Mouse (Mus musculus): Measurements from ENCODE around the gene Gm10945. TPM values are rescaled to one million over a fixed set of nuclear protein-coding genes. Genes with fewer than 3 reads are reported as not detected.
A peak's percentile ranks its signal among the peaks of the same experiment; 100 is the strongest.

Gm10945 gene
- not detected in 2 replicates for polyA plus RNA-seq (2012; rRNA removed)

DNA sequence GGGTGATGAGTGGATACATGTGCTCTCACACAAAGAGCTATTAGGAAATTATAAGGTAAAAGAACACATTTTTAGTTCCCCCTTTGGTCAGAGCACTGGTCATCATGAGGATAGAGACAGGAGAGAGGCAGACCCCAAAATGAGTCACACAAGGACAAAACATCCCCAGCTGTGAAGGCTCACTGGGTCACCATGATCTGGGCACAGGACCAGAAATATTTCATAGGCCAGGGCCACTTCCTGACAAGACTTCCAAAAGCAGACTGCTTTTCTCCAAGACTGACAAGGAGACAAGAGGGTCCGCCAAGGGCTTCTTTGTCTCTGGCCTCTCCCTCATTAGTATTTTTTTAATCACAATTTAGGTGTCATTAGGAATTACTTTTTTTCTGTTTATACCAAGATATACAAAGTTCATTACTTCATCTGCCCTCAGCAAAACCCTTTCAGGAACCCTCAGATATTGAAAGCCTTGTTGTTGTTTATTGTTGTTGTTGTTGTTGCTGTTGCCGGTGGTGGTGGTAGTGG is at the start of gene Gm10945:
TSS of gene Gm10945 (minus strand) at position 475 of the 525 bp plus-strand sequence.
- no peak for DNase-seq (ENCODE audit: low read depth in 1 of 2, low spot score in 2 of 2)
- TF ChIP-seq CTCF (IDR thresholded peaks at IDR 0.05; ENCODE audit: extremely low read depth, insufficient read depth, insufficient read length, insufficient replicate concordance): no peak
- no peak for TF ChIP-seq POLR2A (IDR thresholded peaks at IDR 0.05; ENCODE audit: low read depth, low read length)
- Histone ChIP-seq H3K4me3 (ENCODE audit: extremely low read depth, insufficient read depth, insufficient read length) (no peak within 1 kb of the TSS), H3K27me3 (ENCODE audit: control insufficient read depth, insufficient read depth, low read length) (no peaks in the 10 kb centered on the region), H3K36me3 (ENCODE audit: control insufficient read depth, insufficient read depth, low read length) (no peaks in the 10 kb centered on the region), H3K27ac (ENCODE audit: insufficient read depth, low read length) (no peak within 1 kb of the TSS), H3K4me1 (ENCODE audit: control insufficient read depth, insufficient read depth, insufficient read length) (no peaks in the 10 kb centered on the region)
- WGBS: 92% methylated on average over 2 of the region's 2 CpGs

DNA sequence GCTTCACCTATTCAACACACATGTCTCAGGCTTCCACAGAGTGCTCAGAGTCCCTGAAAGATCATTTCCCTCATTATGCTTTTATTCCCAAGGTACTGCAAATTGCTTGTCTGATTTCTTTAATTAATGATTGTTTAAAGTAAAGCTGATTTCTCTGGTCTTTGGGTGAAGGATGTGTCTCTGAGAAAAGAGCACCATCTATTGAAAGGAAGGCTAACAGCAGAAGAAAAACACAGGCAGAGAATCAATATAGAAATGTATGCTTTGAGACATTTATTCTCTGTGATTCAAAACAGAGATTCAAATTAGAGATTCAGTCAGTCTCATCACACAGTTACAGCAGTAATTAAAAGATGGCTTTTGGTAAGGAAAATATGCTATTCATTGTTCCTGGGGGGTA is 28.7 kb upstream of the Gm10945 start:
- Histone ChIP-seq H3K4me3 (ENCODE audit: extremely low read depth, insufficient read depth, insufficient read length) (no peak overlapping the region), H3K4me1 (ENCODE audit: control insufficient read depth, insufficient read depth, insufficient read length) (no peaks in the 10 kb centered on the region), H3K36me3 (ENCODE audit: control insufficient read depth, insufficient read depth, low read length) (no peaks in the 10 kb centered on the region), H3K27me3 (ENCODE audit: control insufficient read depth, insufficient read depth, low read length) (no peaks in the 10 kb centered on the region), H3K27ac (ENCODE audit: insufficient read depth, low read length) (no peak overlapping the region)
- TF ChIP-seq POLR2A (IDR thresholded peaks at IDR 0.05; ENCODE audit: low read depth, low read length): no peak
- TF ChIP-seq CTCF (IDR thresholded peaks at IDR 0.05; ENCODE audit: extremely low read depth, insufficient read depth, insufficient read length, insufficient replicate concordance): no peak
- DNase-seq (ENCODE audit: low read depth in 1 of 2, low spot score in 2 of 2): no peak

DNA sequence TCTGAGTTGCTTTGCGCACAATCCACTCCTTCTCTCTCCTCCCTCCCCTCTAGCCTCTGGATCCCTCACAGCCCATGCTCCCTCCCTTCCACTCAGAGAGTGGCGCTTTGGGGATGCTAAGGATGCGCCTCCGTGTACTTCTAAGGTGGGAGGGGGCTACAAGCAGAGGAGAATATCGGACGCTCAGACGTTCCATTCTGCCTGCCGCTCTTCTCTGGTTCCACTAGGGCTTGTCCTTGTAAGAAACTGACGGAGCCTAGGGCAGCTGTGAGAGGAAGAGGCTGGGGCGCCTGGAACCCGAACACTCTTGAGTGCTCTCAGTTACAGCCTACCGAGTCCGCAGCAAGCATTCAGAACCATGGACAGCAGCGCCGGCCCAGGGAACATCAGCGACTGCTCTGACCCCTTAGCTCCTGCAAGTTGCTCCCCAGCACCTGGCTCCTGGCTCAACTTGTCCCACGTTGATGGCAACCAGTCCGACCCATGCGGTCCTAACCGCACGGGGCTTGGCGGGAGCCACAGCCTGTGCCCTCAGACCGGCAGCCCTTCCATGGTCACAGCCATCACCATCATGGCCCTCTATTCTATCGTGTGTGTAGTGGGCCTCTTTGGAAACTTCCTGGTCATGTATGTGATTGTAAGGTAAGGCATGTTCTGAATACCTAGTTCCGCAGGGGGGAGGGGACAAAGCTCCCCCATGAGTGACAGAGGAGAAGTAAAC is 27.1 kb upstream of the Gm10945 start:
- H3K27ac ChIP-seq (ENCODE audit: insufficient read depth, low read length): no peak overlapping the region
- no peaks in the 10 kb centered on the region for H3K27me3 ChIP-seq (ENCODE audit: control insufficient read depth, insufficient read depth, low read length)
- no peaks in the 10 kb centered on the region for H3K4me1 ChIP-seq (ENCODE audit: control insufficient read depth, insufficient read depth, insufficient read length)
- H3K36me3 ChIP-seq (ENCODE audit: control insufficient read depth, insufficient read depth, low read length): no peaks in the 10 kb centered on the region
- WGBS: 11% methylated on average over 25 of the region's 25 CpGs
- H3K4me3 ChIP-seq (ENCODE audit: extremely low read depth, insufficient read depth, insufficient read length): no peak overlapping the region
- TF ChIP-seq CTCF (IDR thresholded peaks at IDR 0.05; ENCODE audit: extremely low read depth, insufficient read depth, insufficient read length, insufficient replicate concordance) (no peak), POLR2A (IDR thresholded peaks at IDR 0.05; ENCODE audit: low read depth, low read length) (no peak)
- DNase-seq (ENCODE audit: low read depth in 1 of 2, low spot score in 2 of 2): peak in 1 of 2 experiments; percentile 2

DNA sequence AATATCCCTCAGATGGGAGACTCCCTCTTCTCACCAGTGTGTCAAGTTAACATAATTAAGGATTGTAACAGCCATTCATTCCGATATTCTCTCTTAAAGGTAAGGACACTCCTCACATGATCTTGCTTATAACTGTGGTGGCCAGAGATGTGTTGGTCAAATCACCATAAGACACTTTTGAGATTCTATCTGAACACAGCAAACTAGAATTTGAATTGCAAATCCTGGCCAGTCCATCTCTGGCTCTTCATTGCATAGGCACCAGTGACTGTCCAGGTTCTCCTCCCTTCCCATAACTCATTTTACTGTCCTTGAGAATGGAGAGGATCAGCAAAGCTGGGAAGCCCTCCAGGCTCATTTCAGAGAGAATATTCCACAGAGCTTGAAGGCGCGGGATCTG is 3.4 kb downstream of the Gm10945 start, which contains the start of gene Oprm1:
TSS of gene Oprm1 (plus strand) at position 301 of the 400 bp plus-strand sequence.
- no peak for DNase-seq (ENCODE audit: low read depth in 1 of 2, low spot score in 2 of 2)
- H3K27ac ChIP-seq (ENCODE audit: insufficient read depth, low read length): no peak within 1 kb of the TSS
- no peaks in the 10 kb centered on the region for H3K27me3 ChIP-seq (ENCODE audit: control insufficient read depth, insufficient read depth, low read length)
- WGBS: 90% methylated on average over 3 of the region's 3 CpGs
- TF ChIP-seq POLR2A (IDR thresholded peaks at IDR 0.05; ENCODE audit: low read depth, low read length): no peak
- no peak for TF ChIP-seq CTCF (IDR thresholded peaks at IDR 0.05; ENCODE audit: extremely low read depth, insufficient read depth, insufficient read length, insufficient replicate concordance)
- H3K4me3 ChIP-seq (ENCODE audit: extremely low read depth, insufficient read depth, insufficient read length): no peak within 1 kb of the TSS
- H3K4me1 ChIP-seq (ENCODE audit: control insufficient read depth, insufficient read depth, insufficient read length): no peaks in the 10 kb centered on the region
- H3K36me3 ChIP-seq (ENCODE audit: control insufficient read depth, insufficient read depth, low read length): no peaks in the 10 kb centered on the region

DNA sequence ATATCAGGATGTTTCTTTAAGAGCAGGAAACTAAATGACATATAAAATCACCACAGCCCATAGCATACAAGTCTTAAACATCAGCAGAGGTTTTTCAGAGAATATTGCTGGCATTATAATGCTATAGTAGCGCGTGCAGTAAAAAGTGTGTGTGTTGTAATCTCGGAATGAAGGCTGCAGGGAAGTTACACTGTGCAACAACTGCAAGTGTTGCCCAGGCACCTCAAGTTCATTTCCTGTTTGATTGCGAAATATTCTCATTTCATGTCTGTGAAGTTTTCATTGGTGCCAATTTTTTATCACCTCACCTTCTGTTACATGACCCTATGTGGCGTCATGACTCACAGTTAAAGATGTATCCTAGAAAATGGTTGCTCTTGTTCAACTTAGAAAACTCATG is 8.2 kb downstream of the Gm10945 start:
- Histone ChIP-seq H3K4me1 (ENCODE audit: control insufficient read depth, insufficient read depth, insufficient read length) (no peaks in the 10 kb centered on the region), H3K27me3 (ENCODE audit: control insufficient read depth, insufficient read depth, low read length) (no peaks in the 10 kb centered on the region), H3K27ac (ENCODE audit: insufficient read depth, low read length) (no peak overlapping the region), H3K36me3 (ENCODE audit: control insufficient read depth, insufficient read depth, low read length) (no peaks in the 10 kb centered on the region), H3K4me3 (ENCODE audit: extremely low read depth, insufficient read depth, insufficient read length) (no peak overlapping the region)
- 59% methylated on average over 5 of the region's 5 CpGs for WGBS
- DNase-seq (ENCODE audit: low read depth in 1 of 2, low spot score in 2 of 2): no peak
- TF ChIP-seq CTCF (IDR thresholded peaks at IDR 0.05; ENCODE audit: extremely low read depth, insufficient read depth, insufficient read length, insufficient replicate concordance): no peak
- TF ChIP-seq POLR2A (IDR thresholded peaks at IDR 0.05; ENCODE audit: low read depth, low read length): no peak

DNA sequence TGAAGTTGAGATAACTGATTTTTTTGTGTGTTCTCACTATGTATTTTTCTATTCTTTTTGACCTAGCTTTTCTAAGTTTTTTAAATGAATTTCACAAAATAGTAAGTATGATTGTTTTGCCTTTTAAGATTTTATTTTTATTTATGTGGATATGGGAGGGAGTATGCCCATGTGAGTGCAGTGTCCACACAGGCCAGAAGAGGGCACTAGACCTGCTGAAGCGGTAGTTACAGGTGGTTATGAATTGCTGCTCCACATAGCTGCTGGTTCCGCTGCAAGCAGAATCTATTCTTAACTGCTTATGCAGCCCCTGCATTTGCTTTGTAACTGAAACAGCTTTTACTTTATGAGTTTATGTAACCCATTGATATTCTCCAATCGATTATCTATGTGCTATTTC is 33.1 kb downstream of the Gm10945 start:
- H3K27ac ChIP-seq (ENCODE audit: insufficient read depth, low read length): no peak overlapping the region
- WGBS: 95% methylated on average over 3 of the region's 3 CpGs

DNA sequence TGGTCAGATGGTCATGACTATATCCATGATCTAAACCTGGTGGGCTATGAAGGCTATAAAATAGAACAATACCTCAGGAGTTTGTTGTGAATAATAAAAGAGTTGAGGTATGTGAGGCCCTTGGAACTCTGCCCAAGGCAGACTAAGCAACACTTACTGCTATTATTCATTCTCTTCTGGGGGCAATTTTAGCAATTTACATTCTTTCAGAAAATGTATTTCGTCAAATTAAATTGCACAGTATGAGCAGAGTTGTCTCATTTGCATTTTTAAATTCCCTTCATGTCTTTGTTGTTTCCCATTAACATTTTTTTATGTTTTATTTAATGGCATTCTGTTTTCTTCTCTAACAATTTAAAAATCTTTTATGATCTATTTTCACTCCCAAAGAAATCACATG is 37.8 kb downstream of the Gm10945 start:
- Histone ChIP-seq H3K27me3 (ENCODE audit: control insufficient read depth, insufficient read depth, low read length) (no peaks in the 10 kb centered on the region), H3K4me3 (ENCODE audit: extremely low read depth, insufficient read depth, insufficient read length) (no peak overlapping the region), H3K27ac (ENCODE audit: insufficient read depth, low read length) (no peak overlapping the region), H3K4me1 (ENCODE audit: control insufficient read depth, insufficient read depth, insufficient read length) (no peaks in the 10 kb centered on the region), H3K36me3 (ENCODE audit: control insufficient read depth, insufficient read depth, low read length) (no peaks in the 10 kb centered on the region)
- DNase-seq (ENCODE audit: low read depth in 1 of 2, low spot score in 2 of 2): no peak
- 89% methylated on average over 1 of the region's 1 CpGs for WGBS
- TF ChIP-seq POLR2A (IDR thresholded peaks at IDR 0.05; ENCODE audit: low read depth, low read length) (no peak), CTCF (IDR thresholded peaks at IDR 0.05; ENCODE audit: extremely low read depth, insufficient read depth, insufficient read length, insufficient replicate concordance) (no peak)

More for the DNA sequence above, 33.1 kb downstream of the Gm10945 start:
- Histone ChIP-seq H3K27me3 (ENCODE audit: control insufficient read depth, insufficient read depth, low read length) (no peaks in the 10 kb centered on the region), H3K4me3 (ENCODE audit: extremely low read depth, insufficient read depth, insufficient read length) (no peak overlapping the region), H3K36me3 (ENCODE audit: control insufficient read depth, insufficient read depth, low read length) (no peaks in the 10 kb centered on the region), H3K4me1 (ENCODE audit: control insufficient read depth, insufficient read depth, insufficient read length) (no peaks in the 10 kb centered on the region)
- no peak for DNase-seq (ENCODE audit: low read depth in 1 of 2, low spot score in 2 of 2)
- no peak for TF ChIP-seq CTCF (IDR thresholded peaks at IDR 0.05; ENCODE audit: extremely low read depth, insufficient read depth, insufficient read length, insufficient replicate concordance)
- TF ChIP-seq POLR2A (IDR thresholded peaks at IDR 0.05; ENCODE audit: low read depth, low read length): no peak
